Mouse (Mus musculus): ENCODE data around the gene Rnpepl1. TPM values are rescaled to one million over a fixed set of nuclear protein-coding genes. Genes with fewer than 3 reads are reported as not detected.
A peak's percentile ranks its signal among the peaks of the same experiment; 100 is the strongest.

Gene Rnpepl1
- polyA plus RNA-seq, 1 experiment = 54.5 TPM

DNA sequence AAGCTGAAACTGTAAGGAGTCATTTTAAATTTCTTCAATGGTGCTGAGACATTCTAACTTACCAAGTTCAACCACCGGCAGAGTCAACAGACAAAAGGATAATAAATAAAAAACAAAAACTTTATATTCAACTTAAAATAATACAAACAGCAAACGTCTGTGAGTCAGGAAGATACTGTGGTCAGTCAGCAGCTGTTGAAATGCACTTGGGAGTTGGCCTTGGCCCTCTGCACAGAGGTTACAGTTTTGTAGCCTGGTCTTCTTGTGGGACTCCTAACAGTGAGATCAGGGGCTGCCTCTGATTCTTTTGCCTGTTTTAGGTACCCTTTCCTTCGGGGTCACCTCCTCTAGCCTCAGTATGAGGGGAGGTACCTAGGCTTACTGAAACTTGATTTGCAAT is 16.7 kb upstream of the Rnpepl1 start:
- Histone ChIP-seq H3K27ac (replicated peaks; ENCODE audit: low read depth, low read length) (no peak overlapping the region), H3K4me1 (ENCODE audit: control insufficient read depth, insufficient read depth, insufficient read length, low read length) (no peaks in the 10 kb centered on the region), H3K4me3 (ENCODE audit: insufficient read depth, low read depth, low read length) (no peak overlapping the region)

DNA sequence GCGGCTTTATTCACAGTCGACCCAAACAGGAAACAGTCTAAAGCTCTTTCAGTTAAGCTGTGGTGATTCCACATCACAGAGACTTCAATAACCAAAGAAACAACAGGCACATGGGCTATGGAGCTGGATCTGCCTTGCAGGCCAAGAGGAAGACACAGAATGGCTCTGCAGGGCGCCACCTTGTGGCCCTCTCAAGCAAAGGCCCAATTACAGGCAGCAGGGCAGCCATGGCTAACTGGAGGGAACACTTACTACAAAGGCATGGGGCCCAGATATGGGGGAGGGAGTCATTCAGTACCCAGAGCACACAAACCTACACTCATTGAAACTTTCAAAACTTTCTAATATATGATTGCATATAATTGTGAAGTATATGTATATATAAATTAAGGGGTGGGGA is 15.5 kb upstream of the Rnpepl1 start:
- Histone ChIP-seq H3K4me1 (ENCODE audit: control insufficient read depth, insufficient read depth, insufficient read length, low read length) (no peaks in the 10 kb centered on the region), H3K27ac (replicated peaks; ENCODE audit: low read depth, low read length) (no peak overlapping the region), H3K4me3 (ENCODE audit: insufficient read depth, low read depth, low read length) (no peak overlapping the region)

DNA sequence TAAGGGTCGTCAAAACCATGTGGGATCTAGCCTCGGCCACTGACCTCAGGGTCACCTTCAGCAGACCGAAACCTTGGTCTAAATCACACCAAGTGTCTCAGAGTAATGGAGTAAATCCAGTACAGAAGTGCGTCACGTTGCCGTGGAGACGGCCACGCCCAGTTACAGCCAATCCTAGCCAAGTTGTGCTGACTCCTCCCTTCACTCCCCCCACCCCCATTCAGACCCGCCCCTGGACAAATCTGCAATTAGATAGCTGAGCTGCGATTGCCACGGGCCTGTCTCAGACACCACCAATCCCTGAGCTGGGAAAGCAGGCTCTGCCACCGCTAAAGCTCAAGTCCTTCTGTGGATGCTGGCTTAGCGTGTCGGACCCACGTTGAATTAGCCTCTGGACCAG is 7.8 kb upstream of the Rnpepl1 start, which contains the start of gene Ankmy1:
Ankmy1 (minus strand) TSS at position 121 of the 400 bp plus-strand sequence.
- Histone ChIP-seq H3K4me1 (ENCODE audit: control insufficient read depth, insufficient read depth, insufficient read length, low read length) (peaks cover 3% of the 10 kb centered on the region; the same call in 1 of the 2 replicates), H3K27ac (replicated peaks; ENCODE audit: low read depth, low read length) (no peak within 1 kb of the TSS), H3K4me3 (ENCODE audit: insufficient read depth, low read depth, low read length) (no peak within 1 kb of the TSS)

DNA sequence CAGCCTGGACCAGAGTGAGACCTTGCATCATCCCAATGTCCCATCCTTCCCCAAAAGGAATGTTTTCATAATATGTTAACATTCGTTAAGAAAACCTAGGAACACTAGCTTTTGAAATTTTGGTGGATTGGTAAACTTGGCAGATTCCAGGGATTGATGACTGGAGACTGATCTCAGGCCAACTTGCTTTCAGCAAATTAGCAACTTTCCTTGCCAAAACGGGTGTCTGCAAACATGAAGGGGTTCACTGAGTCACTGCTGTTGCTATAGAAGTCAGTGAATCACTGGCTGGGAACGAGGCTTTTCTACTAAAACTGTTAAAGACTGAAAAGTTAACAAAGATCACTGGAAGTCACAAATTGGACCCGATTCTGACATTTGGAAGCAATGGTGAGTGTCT is 7.0 kb upstream of the Rnpepl1 start:
- Histone ChIP-seq H3K4me1 (ENCODE audit: control insufficient read depth, insufficient read depth, insufficient read length, low read length) (peaks cover 5% of the 10 kb centered on the region; the same call in 1 of the 2 replicates), H3K27ac (replicated peaks; ENCODE audit: low read depth, low read length) (no peak overlapping the region), H3K4me3 (ENCODE audit: insufficient read depth, low read depth, low read length) (no peak overlapping the region)

DNA sequence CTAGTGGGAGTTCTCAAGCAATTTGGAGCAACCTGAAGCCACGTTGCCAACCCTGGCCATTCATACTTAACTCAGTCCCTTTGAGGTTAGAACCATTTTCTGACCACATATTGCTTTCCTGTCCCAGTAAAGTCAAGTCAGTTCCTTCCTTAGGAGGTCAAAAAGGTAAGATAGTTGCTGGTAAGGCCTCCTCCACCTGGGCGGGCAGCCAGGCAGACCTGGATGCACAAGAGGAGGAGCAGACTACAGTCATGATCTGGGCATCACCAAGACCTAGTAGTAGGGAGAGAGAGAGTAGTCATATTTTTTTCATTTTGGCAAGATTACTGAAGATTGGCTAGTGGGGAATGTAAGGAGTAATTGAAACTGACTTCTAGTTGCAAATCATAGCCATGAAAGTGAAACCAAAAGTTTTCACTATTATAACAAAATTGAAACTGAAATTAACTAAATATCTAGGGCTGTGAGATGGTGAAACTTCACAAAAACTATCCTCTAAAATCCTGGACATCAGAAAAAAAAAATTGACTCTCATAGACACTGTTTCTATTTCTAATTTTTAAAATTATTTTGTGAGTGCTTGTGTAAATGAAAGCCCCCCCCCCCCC is 4.8 kb upstream of the Rnpepl1 start:
- no peak overlapping the region for H3K27ac ChIP-seq (replicated peaks; ENCODE audit: low read depth, low read length)
- H3K4me3 ChIP-seq (ENCODE audit: insufficient read depth, low read depth, low read length) = no peak overlapping the region
- H3K4me1 ChIP-seq (ENCODE audit: control insufficient read depth, insufficient read depth, insufficient read length, low read length) = peaks cover 12% of the 10 kb centered on the region

DNA sequence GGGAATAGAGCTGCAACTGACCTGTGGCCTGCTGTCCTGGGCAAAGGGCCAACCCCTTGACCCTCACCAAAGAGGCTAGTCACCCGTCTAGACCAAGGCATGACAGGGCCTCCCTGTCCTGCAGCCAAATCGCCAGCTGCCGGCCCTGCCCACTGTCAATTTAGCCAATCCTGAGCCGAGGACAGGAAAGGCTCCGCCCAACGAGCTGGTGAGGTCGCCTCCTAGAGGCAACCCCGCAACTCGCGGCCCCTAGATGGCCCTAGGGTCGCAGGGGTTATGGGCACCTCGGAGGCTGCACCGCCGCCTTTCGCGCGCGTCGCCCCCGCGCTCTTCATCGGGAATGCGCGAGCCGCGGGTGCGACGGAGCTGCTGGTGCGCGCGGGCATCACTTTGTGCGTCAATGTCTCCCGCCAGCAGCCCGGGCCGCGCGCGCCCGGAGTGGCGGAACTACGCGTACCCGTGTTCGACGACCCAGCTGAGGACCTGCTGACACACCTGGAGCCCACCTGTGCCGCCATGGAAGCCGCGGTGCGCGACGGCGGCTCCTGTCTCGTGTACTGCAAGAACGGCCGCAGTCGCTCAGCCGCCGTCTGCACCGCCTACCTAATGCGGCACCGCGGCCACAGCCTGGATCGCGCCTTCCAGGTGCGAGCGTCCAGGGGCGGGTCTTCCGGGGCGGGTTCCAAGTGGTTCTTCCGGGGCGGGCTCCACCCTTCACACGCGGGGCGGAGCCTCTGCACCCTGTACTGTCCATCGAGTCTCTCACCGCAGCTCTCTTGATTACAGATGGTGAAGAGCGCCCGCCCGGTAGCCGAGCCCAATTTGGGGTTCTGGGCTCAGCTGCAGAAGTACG is 3.6 kb upstream of the Rnpepl1 start, which contains the start of gene Dusp28:
Dusp28 (plus strand) TSS at position 203 of the 853 bp plus-strand sequence.
- Histone ChIP-seq H3K27ac (replicated peaks; ENCODE audit: low read depth, low read length) (peak within 1 kb of the TSS; percentile 58), H3K4me1 (ENCODE audit: control insufficient read depth, insufficient read depth, insufficient read length, low read length) (peaks cover 19% of the 10 kb centered on the region), H3K4me3 (ENCODE audit: insufficient read depth, low read depth, low read length) (peak within 1 kb of the TSS; percentile 97)

DNA sequence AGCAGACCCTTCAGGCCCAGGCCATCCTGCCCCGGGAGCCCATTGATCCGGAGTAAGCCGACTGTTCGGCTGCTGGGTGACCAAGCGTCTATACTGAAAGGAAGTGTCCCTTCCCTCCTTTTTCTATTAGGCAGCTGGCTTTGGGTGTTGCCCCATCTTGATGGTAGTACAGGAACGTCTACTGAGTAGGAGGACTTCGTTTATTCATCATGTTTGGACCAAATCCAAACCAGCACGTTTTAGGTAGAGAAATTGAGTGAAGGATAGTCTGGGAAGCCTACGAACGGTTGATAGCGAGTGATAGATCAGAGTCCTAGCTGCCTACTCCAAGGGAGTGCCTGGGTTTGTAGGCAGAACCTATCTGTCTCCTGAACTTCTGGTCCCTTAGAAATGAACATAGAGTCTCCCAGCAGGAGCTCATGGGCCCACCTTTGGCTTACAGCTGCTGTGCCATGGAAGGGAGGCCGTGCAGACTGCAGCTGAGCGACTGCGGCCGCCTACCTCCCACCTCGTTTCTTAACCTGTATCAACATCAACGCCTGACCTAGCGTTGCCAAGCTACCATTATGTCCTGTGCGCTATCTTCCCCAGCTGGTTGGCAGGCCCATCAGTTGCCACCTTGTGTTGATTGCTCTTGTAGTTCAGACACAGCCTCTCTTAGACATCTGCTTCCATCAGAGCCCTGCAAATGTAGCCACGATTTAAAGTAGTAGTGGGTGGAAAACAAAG is 2.8 kb upstream of the Rnpepl1 start:
- 0 out of 2 replicates have a peak overlapping the region, but pooled peaks have one; percentile 35 for H3K27ac ChIP-seq (replicated peaks; ENCODE audit: low read depth, low read length)
- peaks cover 21% of the 10 kb centered on the region for H3K4me1 ChIP-seq (ENCODE audit: control insufficient read depth, insufficient read depth, insufficient read length, low read length)
- H3K4me3 ChIP-seq (ENCODE audit: insufficient read depth, low read depth, low read length) = peak overlapping the region; percentile 97

DNA sequence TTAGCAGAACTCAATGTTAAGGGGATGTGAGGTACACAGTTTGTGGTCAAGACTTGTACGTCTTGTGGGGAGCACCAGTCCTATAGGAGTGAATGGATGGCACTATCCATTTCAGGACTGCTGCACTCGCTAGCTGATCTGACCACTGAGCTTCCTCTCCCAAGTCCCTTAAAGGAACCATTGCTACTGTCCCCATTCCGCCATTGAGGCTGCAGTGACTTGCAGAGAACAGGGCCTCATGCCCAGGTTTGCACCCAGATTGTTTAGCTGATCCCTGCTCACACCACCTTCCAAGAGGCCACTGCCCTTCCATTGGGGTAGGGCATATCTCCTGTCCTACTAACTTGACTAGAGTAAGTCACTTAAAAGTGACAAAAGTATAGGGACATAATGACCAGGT is 1.9 kb upstream of the Rnpepl1 start:
- Histone ChIP-seq H3K4me3 (ENCODE audit: insufficient read depth, low read depth, low read length) (no peak overlapping the region), H3K27ac (replicated peaks; ENCODE audit: low read depth, low read length) (no peak overlapping the region), H3K4me1 (ENCODE audit: control insufficient read depth, insufficient read depth, insufficient read length, low read length) (peaks cover 21% of the 10 kb centered on the region)

DNA sequence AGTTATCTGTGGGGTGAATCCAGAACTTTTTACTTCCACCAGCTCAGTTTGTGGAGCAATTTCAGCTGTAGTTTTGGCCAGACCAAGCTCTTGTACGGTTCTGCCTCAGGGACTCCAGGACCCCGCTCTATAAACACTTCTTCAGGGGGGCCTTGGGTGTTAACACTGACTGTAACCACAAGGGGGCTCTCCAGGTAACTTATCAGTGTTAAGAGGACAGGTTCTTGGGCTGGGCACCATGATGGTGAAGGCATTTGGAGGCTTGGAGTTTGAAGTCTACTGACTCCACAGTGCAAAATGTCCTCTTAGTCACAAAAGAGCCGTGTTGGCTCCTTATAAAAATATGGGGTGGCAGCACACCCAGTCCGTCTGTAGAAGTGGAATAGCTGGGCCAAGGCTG is 1.5 kb upstream of the Rnpepl1 start:
- no peak overlapping the region for H3K4me3 ChIP-seq (ENCODE audit: insufficient read depth, low read depth, low read length)
- H3K4me1 ChIP-seq (ENCODE audit: control insufficient read depth, insufficient read depth, insufficient read length, low read length) = peaks cover 21% of the 10 kb centered on the region
- no peak overlapping the region for H3K27ac ChIP-seq (replicated peaks; ENCODE audit: low read depth, low read length)

DNA sequence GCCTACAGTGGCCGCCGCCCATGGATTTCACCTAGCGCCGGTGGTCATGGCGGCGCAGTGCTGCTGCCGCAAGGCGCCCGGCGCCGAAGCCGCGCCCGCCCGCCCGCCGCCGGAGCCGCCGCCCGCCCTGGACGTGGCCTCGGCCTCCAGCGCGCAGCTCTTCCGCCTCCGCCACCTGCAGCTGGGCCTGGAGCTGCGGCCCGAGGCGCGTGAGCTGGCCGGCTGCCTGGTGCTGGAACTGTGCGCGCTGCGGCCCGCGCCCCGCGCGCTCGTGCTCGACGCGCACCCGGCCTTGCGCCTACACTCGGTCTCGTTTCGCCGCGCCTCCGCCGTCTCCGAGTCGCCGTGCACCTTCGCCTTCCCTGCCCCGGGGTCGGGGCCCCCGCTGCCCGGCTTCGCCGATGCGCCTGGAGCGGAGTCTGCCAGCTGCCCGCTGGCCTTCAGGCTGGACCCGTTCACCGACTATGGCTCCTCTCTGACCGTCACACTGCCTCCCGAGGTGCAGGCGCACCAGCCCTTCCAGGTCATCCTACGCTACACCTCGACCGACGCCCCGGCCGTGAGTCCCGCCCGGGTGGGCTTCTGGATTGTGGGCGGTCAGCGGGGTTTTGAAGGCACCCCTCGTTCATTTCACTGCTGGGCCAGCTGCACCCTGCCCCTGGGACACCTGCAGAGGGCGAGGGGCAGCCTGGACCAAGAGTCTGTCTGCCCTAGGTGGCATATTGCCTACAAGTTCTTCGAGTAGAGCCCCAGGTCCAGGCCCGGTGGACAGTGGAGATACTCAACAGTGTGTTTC is 540 bp downstream of the Rnpepl1 start:
- Histone ChIP-seq H3K27ac (replicated peaks; ENCODE audit: low read depth, low read length) (peak overlapping the region; percentile 6; the same call in 1 of the 2 replicates), H3K4me3 (ENCODE audit: insufficient read depth, low read depth, low read length) (peak overlapping the region; percentile 90), H3K4me1 (ENCODE audit: control insufficient read depth, insufficient read depth, insufficient read length, low read length) (peaks cover 21% of the 10 kb centered on the region)

DNA sequence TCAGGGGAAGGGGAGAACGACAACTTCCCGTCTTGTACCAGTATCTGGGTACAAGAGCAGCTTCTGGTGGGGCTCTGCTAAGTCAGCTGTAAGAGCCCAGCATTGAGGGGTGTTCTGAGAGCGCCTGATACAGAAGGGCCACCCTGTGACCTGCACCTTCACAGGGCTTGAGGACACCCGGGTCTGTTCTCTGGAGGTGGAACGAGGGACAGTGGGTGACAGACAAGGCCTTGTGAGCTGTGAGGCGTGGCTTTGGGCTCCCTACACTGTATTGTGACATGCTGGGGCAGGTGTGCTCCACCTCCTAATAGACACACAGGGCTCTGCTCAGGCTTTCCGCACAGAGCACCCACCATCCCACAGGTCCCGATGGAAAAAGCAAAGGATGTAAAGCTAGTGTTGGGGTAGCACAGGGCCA is 1.1 kb downstream of the Rnpepl1 start:
- Histone ChIP-seq H3K4me3 (ENCODE audit: insufficient read depth, low read depth, low read length) (peak overlapping the region; percentile 90), H3K4me1 (ENCODE audit: control insufficient read depth, insufficient read depth, insufficient read length, low read length) (peaks cover 21% of the 10 kb centered on the region), H3K27ac (replicated peaks; ENCODE audit: low read depth, low read length) (0 out of 2 replicates have a peak overlapping the region, but pooled peaks have one; percentile 6)

DNA sequence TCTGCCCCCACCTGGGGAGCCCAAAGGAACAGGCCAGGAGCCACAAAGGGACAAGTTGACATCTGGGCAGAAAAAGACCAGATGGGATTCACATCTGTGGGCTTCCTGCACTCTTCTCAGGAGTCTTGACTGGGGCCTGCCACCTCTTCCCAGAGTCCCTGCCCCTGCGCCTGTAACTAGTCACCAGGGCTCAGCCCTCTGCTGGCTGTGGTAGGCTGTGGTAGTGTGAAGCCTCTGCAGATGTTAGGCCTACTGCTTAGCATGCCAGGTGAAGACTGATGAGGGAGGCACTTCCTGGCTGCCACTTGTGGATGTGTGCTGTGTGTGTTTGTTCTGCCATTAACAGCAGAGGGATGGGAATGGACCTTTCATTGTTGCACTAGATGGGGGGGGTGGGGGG is 1.7 kb downstream of the Rnpepl1 start:
- peak overlapping the region; percentile 90 for H3K4me3 ChIP-seq (ENCODE audit: insufficient read depth, low read depth, low read length)
- peaks cover 21% of the 10 kb centered on the region for H3K4me1 ChIP-seq (ENCODE audit: control insufficient read depth, insufficient read depth, insufficient read length, low read length)
- no peak overlapping the region for H3K27ac ChIP-seq (replicated peaks; ENCODE audit: low read depth, low read length)

DNA sequence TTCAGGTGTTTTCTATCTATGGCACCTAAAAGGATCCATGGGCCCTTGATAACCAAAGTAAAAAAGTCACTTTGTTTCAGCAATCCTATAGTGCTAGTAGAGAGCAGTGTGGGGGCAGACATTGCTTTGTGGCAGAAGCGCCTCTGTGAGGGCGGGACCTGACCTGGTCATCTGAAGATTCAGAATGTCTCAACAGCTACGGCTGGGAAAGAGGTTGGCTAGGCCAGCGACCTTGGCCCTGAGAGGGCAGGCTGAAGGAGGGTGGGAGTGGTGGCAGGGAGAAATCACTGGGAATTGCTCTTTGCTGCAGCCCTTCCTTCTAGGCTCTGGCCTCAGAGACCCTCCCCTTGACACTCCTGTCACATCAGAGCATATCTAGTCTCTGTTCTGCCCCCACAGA is 3.7 kb downstream of the Rnpepl1 start:
- no peak overlapping the region for H3K27ac ChIP-seq (replicated peaks; ENCODE audit: low read depth, low read length)
- H3K4me3 ChIP-seq (ENCODE audit: insufficient read depth, low read depth, low read length) = no peak overlapping the region
- peaks cover 15% of the 10 kb centered on the region for H3K4me1 ChIP-seq (ENCODE audit: control insufficient read depth, insufficient read depth, insufficient read length, low read length)

DNA sequence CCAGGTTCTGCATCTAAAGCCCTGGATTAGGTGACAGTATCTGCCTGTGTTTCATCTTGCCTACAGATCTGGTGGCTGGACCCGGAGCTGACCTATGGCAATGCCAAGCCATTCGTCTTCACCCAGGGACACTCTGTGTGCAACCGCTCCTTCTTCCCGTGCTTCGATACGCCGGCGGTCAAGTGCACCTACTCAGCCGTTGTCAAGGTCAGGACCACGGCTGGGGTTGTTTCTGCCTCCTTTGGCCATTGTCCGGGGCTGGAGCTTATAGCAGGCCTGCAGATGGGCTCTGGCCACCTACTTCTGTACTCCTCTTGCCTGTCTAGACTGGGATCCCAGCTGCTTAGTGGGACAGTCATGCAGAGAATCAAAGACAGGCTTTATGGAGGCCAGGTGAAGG is 4.4 kb downstream of the Rnpepl1 start:
- Histone ChIP-seq H3K4me3 (ENCODE audit: insufficient read depth, low read depth, low read length) (no peak overlapping the region), H3K4me1 (ENCODE audit: control insufficient read depth, insufficient read depth, insufficient read length, low read length) (peaks cover 10% of the 10 kb centered on the region), H3K27ac (replicated peaks; ENCODE audit: low read depth, low read length) (no peak overlapping the region)
